Mouse (Mus musculus): ENCODE data around the gene Ncam1.

- TF ChIP-seq CTCF (IDR thresholded peaks at IDR 0.05; ENCODE audit: low read depth, low read length) = no peak
- no peak for TF ChIP-seq GATA1 (IDR thresholded peaks at IDR 0.05; ENCODE audit: borderline replicate concordance, low read length)
Measured at GRCm38 (mm10) chr9:49472126-49472525, 326.6 kb downstream of the Ncam1 start.
